Mouse (Mus musculus): Measurements from ENCODE around the gene Pgpep1l.

Gene Pgpep1l

GRCm38 (mm10) chr7:68282304-68283132 is 18.5 kb upstream of the Pgpep1l start:
- DNase-seq: peak; percentile 47

- peak; percentile 46 for DNase-seq
Measured at GRCm38 (mm10) chr7:68281341-68281740, 17.3 kb upstream of the Pgpep1l start.

- DNase-seq: peak; percentile 74
Measured at GRCm38 (mm10) chr7:68280352-68280869, 16.4 kb upstream of the Pgpep1l start.

GRCm38 (mm10) chr7:68279481-68279880 is 15.4 kb upstream of the Pgpep1l start:
- DNase-seq: no peak

GRCm38 (mm10) chr7:68278908-68279307 is 14.9 kb upstream of the Pgpep1l start:
- DNase-seq: peak; percentile 75

DNA sequence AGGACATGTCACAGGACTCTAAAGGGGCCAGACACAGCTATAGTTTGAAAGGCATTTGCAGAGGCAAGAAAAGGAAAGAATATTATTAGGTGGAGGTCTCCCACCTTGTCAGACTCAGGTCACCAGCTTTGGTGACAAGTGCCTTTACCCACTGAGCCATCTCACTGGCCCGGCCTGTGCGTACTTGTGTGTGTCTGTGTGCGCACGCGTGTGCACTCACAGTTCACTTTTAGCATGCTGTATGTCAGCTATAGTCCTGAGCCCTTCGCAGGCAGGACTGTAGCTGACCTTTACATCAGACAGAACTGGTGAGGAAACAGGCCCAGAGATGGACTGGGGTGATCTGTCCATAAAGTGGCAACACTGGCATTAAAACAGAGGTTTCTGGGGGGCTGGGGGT is 14.4 kb upstream of the Pgpep1l start:
- peak; percentile 40 for DNase-seq

- no peak for DNase-seq
Measured at GRCm38 (mm10) chr7:68277897-68278270, 13.9 kb upstream of the Pgpep1l start.

GRCm38 (mm10) chr7:68277054-68277896 is 13.2 kb upstream of the Pgpep1l start:
- peak; percentile 59 for DNase-seq

DNA sequence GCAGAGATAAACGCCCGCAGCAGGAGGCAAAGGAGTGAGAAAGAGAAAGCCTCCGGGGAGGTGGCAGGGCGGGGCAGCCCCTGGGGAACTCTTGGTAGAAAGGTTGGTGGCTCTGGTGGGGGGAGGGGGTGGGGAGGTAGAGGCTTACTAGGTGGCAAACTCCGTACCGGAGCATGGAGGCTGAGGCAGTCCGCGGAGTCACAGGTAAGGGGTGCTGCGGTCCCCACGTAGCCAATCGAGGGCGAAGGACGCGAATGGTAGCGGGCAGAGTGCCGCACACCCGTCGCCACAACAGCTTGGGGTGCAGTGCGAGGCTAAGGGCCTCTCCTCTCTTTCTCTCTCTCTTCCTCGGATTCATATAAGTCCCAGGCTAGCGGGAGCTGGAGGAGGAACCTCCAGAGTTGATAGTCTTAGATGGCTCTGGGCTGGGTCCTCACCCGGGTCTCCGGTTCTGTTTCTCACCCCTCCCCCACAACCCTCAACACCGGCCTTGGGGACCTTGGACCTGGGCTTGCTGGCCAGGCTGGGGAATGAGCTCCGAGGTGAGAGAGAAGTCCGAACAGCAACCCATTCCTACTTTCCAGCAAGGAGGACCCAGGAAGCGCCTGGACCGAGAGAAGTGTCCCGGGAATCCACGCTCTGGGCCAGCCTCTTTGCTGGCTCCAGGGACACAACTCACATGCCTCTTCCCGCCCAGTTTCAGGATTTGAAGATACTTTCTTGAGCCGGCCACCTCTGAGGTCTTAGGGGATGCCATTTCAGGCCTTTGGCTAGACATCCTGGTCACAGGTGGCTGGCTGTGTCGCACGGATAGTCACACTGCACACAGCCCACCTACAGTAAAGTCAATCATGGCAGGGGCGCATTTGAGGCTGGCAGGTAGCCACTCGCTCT is 12.1 kb upstream of the Pgpep1l start:
- peak; percentile 80 for DNase-seq

DNA sequence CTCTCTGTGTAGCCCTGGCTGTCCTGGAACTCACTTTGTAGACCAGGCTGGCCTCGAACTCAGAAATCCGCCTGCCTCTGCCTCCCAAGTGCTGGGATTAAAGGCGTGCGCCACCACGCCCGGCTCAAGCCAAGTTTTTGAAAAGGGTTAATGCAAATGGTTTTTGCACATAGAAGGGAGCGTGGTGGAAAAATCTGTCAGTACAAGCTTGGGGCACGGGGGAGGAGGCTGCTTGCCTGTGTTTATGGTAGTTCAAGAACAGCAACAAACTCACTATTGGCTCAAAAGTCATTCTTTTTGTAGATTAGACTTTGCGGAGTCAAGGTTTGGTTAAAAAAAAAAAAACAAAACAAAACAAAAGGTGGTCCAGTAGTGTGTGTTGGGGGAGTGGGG is 11.4 kb upstream of the Pgpep1l start:
- DNase-seq: peak; percentile 63

- peak; percentile 26 for DNase-seq
Measured at GRCm38 (mm10) chr7:68274951-68275350, 10.9 kb upstream of the Pgpep1l start.

DNA sequence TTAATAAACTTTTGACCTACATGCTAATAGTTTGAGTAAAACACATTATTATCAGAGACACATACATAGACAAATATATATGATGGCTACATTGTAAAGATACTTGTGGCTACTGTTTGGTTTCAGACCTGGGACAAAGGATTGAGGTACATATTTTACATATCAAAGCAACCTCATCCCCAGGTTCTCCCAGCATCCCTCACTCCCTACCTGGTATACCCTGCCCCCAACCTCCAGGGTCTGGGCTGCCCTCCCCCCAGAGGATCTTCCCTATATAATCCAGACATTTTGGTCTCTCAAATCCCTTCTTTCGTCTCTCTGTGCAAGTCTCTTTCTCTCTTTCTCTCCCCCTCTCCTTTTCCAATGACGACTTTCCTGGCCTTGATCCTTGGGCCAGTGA is 10.2 kb upstream of the Pgpep1l start:
- peak; percentile 15 for DNase-seq

- no peak for DNase-seq
Measured at GRCm38 (mm10) chr7:68273515-68273914, 9.5 kb upstream of the Pgpep1l start, which contains the start of gene Fam169b. Gene Fam169b (plus strand): TSS chr7:68273839.

DNA sequence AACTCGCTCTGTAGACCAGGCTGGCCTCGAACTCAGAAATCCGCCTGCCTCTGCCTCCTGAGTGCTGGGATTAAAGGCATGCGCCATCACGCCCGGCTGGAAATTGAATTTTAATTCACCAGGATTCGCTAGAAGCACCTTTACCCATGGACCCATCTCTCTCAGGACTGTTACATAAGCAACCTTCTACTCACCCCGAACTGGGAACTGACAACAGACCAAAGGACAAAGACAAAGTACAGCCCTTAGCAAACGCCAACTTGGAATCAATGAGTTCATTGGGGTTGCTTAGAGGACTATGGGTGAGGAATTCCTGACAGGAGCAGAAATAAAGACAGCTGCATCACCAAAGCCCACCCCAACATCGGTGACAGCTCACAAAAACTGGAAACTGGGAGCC is 8.6 kb upstream of the Pgpep1l start:
- peak; percentile 19 for DNase-seq

DNA sequence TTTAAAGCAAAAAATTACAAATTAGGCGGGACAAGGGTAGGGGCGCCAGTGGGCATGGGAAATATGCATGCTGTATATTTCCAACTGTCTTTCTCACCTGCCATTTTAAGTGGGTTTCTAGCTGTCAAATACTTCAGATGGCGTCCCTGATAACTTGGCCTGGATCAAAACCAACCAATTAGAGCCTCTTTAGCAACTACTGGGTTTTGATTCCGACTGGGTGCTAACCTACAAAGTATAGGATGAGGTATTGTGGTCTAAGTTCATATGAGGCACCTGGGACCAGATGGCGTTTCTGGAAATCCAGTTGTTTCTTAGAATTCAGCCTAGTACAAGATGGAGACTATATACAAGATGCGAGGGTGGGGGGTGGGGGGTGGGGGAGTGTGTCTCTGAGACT is 7.8 kb upstream of the Pgpep1l start:
- DNase-seq: peak; percentile 15

DNA sequence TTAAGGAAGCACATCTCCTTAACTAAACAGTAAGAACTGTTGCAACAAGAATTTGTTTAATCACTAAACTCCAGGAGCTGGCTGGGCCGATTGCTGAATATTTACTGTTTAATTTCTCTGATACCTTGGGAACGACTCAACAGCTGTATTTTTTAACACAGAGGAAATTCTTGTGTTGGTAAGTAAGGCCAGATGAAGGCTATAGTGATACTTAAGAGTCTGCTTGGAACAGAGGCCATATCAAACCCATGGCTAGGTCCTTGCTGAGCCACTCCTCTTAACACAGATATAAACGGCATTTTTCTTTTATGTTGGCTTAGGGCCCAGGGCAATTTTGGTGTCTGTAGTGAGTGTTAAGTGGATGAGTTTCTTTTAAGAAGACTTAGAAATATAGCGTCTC is 6.5 kb upstream of the Pgpep1l start:
- DNase-seq: peak; percentile 6

- no peak for DNase-seq
Measured at GRCm38 (mm10) chr7:68266691-68267090, 2.7 kb upstream of the Pgpep1l start.

- peak; percentile 77 for DNase-seq
Measured at GRCm38 (mm10) chr7:68265391-68265790, 1.4 kb upstream of the Pgpep1l start.

DNA sequence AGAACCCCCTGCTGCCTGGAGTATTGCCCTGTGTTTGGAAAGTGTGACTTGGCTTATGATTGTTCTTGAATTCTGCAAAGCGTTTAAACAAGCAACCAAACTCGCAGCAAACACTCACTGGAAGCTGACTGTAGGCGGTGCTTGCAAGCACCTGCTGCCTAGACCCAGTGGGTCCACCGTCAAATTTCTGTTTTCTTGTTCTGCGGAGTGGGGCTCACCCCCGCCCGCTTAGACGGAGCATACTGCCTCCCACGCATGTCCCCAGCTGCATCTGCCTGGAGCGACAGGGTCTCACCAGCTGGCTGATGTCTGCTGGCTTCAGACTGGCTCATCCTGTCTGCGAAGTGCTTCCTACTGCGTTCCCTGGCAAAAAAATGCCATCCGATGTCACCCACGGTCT is 498 bp upstream of the Pgpep1l start:
- peak; percentile 86 for DNase-seq

DNA sequence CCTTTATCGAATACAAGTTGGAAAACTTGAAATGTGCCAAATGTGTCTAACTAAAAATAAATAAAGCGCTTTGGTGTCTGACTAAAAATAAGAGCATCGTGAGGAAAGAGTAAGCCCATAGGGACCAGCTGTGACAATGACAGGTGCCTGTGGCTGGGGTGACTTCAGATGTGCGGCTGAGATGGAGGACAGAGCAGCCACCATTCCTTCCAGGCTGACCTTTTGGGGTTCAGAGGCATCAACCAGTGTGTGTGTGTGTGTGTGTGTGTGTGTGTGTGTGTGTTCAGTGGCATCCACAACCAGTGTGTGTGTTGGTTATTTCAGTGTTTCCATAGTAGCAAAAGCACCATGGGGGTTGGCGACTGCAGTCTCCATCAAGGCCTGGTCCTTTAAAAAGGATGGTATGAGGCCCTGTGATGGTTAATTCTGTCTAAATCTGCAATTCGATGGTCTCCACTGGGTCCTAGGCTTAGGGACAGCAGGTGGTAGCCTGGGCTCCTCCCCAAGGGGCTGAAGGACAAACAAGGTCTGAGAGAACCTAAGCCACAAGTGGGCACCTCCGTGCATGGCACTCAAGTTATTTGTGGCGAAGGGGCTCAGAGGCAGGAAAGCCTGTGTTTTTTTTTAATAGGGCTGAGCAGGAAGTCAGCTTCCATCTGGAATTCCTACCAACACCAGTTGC is 546 bp downstream of the Pgpep1l start:
- peak; percentile 49 for DNase-seq

GRCm38 (mm10) chr7:68262612-68263200 is 1.3 kb downstream of the Pgpep1l start:
- DNase-seq: peak; percentile 38
